Mouse (Mus musculus) CH12.LX (cell line): ENCODE results near the gene Bach2. TPM values are rescaled to one million over a fixed set of nuclear protein-coding genes. Genes with fewer than 3 reads are reported as not detected.

ENCODE experiments used
- DNase-seq: peaks from one replicate; pipeline ENCODE4 v3.0.0-alpha.2; 2013; ENCODE audit errors: extremely low read depth
- H3K27ac ChIP-seq: 2 replicates; pipeline ENCODE4 v1.5.1; 2012; ENCODE audit warnings: low read depth, mild to moderate bottlenecking, control low read depth, moderate library complexity; ENCODE audit not compliant: insufficient read depth
- H3K27me3 ChIP-seq: replicated peaks from 2 replicates; pipeline ENCODE3; 2012; ENCODE audit warnings: inconsistent platforms
- H3K36me3 ChIP-seq, 2 experiments: replicated peaks in 1 of 2; 2 replicates each; pipeline versions ENCODE3 to v1.6.1; 2012; ENCODE audit warnings: inconsistent platforms in 1 of 2, low read length in 1 of 2, mild to moderate bottlenecking in 1 of 2, mixed read lengths in 1 of 2, moderate library complexity in 1 of 2; ENCODE audit not compliant: control insufficient read depth in 1 of 2, insufficient read depth in 1 of 2
- H3K4me1 ChIP-seq, 2 experiments: 2 replicates each; pipeline ENCODE4 v1.6.1; 2012; ENCODE audit warnings: inconsistent platforms in 1 of 2, moderate library complexity in 1 of 2; ENCODE audit not compliant: insufficient read depth in 2 of 2, control insufficient read depth in 1 of 2
- H3K4me2 ChIP-seq: 2 replicates; pipeline ENCODE4 v1.6.1; 2012; ENCODE audit warnings: low read depth, mild to moderate bottlenecking, control low read depth; ENCODE audit not compliant: poor library complexity, insufficient read depth, severe bottlenecking
- H3K4me3 ChIP-seq, 3 experiments: fragments of 150-350 bp in 1 of 3; sonication (generic) in 1 of 3; replicated peaks in 1 of 3; 2 replicates each; pipeline versions ENCODE3 to v1.5.1; 2011 to 2012; ENCODE audit warnings: low read depth in 2 of 3, low read length in 2 of 3, mild to moderate bottlenecking in 2 of 3, moderate library complexity in 2 of 3, control low read depth in 1 of 3, improper control_type of control experiment in 1 of 3, inconsistent platforms in 1 of 3, mixed read lengths in 1 of 3; ENCODE audit not compliant: poor library complexity in 1 of 3
- H3K79me2 ChIP-seq: replicated peaks from 2 replicates; pipeline ENCODE4 v1.6.1; 2012; ENCODE audit warnings: mild to moderate bottlenecking, moderate library complexity; ENCODE audit not compliant: control insufficient read depth, poor library complexity, insufficient read depth, severe bottlenecking; ENCODE audit errors: extremely low read depth
- H3K9ac ChIP-seq: 2 replicates; pipeline ENCODE4 v1.6.1; 2012; ENCODE audit warnings: low read depth, mild to moderate bottlenecking, control low read depth, moderate library complexity; ENCODE audit not compliant: insufficient read depth
- H3K9me3 ChIP-seq: replicated peaks from 2 replicates; pipeline ENCODE3; 2012; ENCODE audit warnings: low read length, inconsistent platforms, mixed read lengths
- CHD2 ChIP-seq: IDR thresholded peaks from 2 replicates; pipeline ENCODE4 v1.6.1; 2011; ENCODE audit warnings: low read length, improper control_type of control experiment
- ELF1 ChIP-seq: IDR thresholded peaks from 2 replicates; pipeline ENCODE4 v1.6.1; 2014; ENCODE audit warnings: low read depth, mild to moderate bottlenecking, inconsistent platforms, low read length, improper control_type of control experiment
- EP300 ChIP-seq: IDR thresholded peaks from 2 replicates; pipeline ENCODE4 v1.6.1; 2011; ENCODE audit warnings: low read length, improper control_type of control experiment
- ETS1 ChIP-seq: conservative IDR thresholded peaks from 2 replicates; pipeline ENCODE4 v1.6.1; 2012; ENCODE audit warnings: low read depth, mild to moderate bottlenecking, inconsistent platforms, low read length, improper control_type of control experiment, moderate library complexity
- HCFC1 ChIP-seq: IDR thresholded peaks from 2 replicates; pipeline ENCODE4 v1.6.1; 2012; ENCODE audit warnings: low read depth, mild to moderate bottlenecking, inconsistent platforms, low read length, improper control_type of control experiment
- JUND ChIP-seq: conservative IDR thresholded peaks from 2 replicates; pipeline ENCODE4 v1.6.1; 2011; ENCODE audit warnings: low read depth, low read length, improper control_type of control experiment
- KAT2A ChIP-seq: IDR thresholded peaks from 2 replicates; pipeline ENCODE4 v1.6.1; 2012; ENCODE audit warnings: low read length, improper control_type of control experiment, inconsistent platforms; ENCODE audit not compliant: insufficient replicate concordance
- MAFK ChIP-seq: IDR thresholded peaks from 2 replicates; pipeline ENCODE4 v1.6.1; 2011; ENCODE audit warnings: low read length, improper control_type of control experiment; ENCODE audit not compliant: insufficient replicate concordance
- MXI1 ChIP-seq: IDR thresholded peaks from 2 replicates; pipeline ENCODE4 v1.6.1; 2011; ENCODE audit warnings: mild to moderate bottlenecking, low read depth, low read length, improper control_type of control experiment
- MYC ChIP-seq: IDR thresholded peaks from 2 replicates; pipeline ENCODE4 v1.6.1; 2011; ENCODE audit warnings: low read depth, mild to moderate bottlenecking, improper control_type of control experiment, low read length
- PAX5 ChIP-seq: IDR thresholded peaks from 2 replicates; pipeline ENCODE4 v1.6.1; 2012; ENCODE audit warnings: low read length, inconsistent platforms, mixed read lengths
- RAD21 ChIP-seq: IDR thresholded peaks from 2 replicates; pipeline ENCODE4 v1.6.1; 2011; ENCODE audit warnings: low read depth, mild to moderate bottlenecking, low read length, improper control_type of control experiment, moderate library complexity
- RCOR1 ChIP-seq: conservative IDR thresholded peaks from 2 replicates; pipeline ENCODE4 v1.6.1; 2012; ENCODE audit warnings: low read depth, mild to moderate bottlenecking, inconsistent platforms, low read length, improper control_type of control experiment
- SIN3A ChIP-seq: IDR thresholded peaks from 2 replicates; pipeline ENCODE4 v1.6.1; 2012; ENCODE audit warnings: low read length, improper control_type of control experiment, inconsistent platforms
- SMC3 ChIP-seq: IDR thresholded peaks from 2 replicates; pipeline ENCODE4 v1.6.1; 2011; ENCODE audit warnings: low read depth, low read length, improper control_type of control experiment
- UBTF ChIP-seq: IDR thresholded peaks from 2 replicates; pipeline ENCODE4 v1.6.1; 2012; ENCODE audit warnings: low read depth, mild to moderate bottlenecking, inconsistent platforms, low read length, improper control_type of control experiment, moderate library complexity
- ZC3H11A ChIP-seq: IDR thresholded peaks from 2 replicates; pipeline ENCODE4 v1.6.1; 2012; ENCODE audit warnings: low read depth, mild to moderate bottlenecking, inconsistent platforms, low read length, improper control_type of control experiment
- ZNF384 ChIP-seq: IDR thresholded peaks from 2 replicates; pipeline ENCODE4 v1.6.1; 2012; ENCODE audit warnings: low read depth, low read length, improper control_type of control experiment, inconsistent platforms
- dilution Hi-C: fragments of 300-500 bp; cut with MboI; formaldehyde crosslinking; loops from 2 replicates; pipeline ENCODE4 v1.14.3; 2020; ENCODE audit warnings: low sequenced_read_pairs; ENCODE audit not compliant: extremely low pct_unique_long_range_greater_than_20kb, extremely low pct_ligation_motif_present
- in situ Hi-C: fragments of 300-500 bp; cut with MboI; formaldehyde crosslinking; loops from 3 replicates; pipeline ENCODE4 v1.14.3; 2019; ENCODE audit warnings: low sequenced_read_pairs, low pct_ligation_motif_present, low pct_unique_long_range_greater_than_20kb, mixed read lengths
- polyA plus RNA-seq: library from polyadenylated mRNA; unstranded; fragments of >175 nt; gene quantifications from 2 replicates; pipeline ENCODE4 v1.2.1, GENCODE M21; 2012; ENCODE audit warnings: low read depth; ENCODE audit not compliant: insufficient read length
- total RNA-seq, 2 experiments: library from RNA; depleted of rRNA; stranded (reverse); fragments of 300-350 nt in 1 of 2; fragments of >200 nt in 1 of 2; gene quantifications; 2 replicates each; pipeline ENCODE4 v1.2.3; 2012 to 2014

Bach2 gene
- total and polyA plus RNA-seq, 3 experiments = 0.11 TPM; not detected in 2

GRCm38 (mm10) chr4:32198031-32198430, 40.6 kb upstream of the Bach2 start:
- Histone ChIP-seq H3K9ac (no peak overlapping the region), H3K27ac (no peak overlapping the region), H3K4me1 (no peaks in the 10 kb centered on the region), H3K27me3 (peaks cover 2% of the 10 kb centered on the region), H3K36me3 (no peaks in the 10 kb centered on the region), H3K9me3 (no peaks in the 10 kb centered on the region), H3K4me3 (no peak overlapping the region), H3K79me2 (no peaks in the 10 kb centered on the region), H3K4me2 (no peak overlapping the region)
- no peak for TF ChIP-seq ETS1
- no peak for TF ChIP-seq JUND
- no peak for TF ChIP-seq MAFK
- TF ChIP-seq RAD21 = no peak
- no peak for TF ChIP-seq ZC3H11A
- TF ChIP-seq KAT2A = no peak
- no peak for TF ChIP-seq PAX5
- no peak for TF ChIP-seq ZNF384
- TF ChIP-seq ELF1 = no peak
- TF ChIP-seq CHD2 = no peak
- dilution Hi-C loops (no loop called here), in situ Hi-C loops (no loop called here)
- DNase-seq = no peak

- in situ Hi-C loops = no loop called here
- H3K27ac ChIP-seq = no peak overlapping the region
- no peak overlapping the region for H3K4me2 ChIP-seq
- H3K9me3 ChIP-seq = no peaks in the 10 kb centered on the region
- no peaks in the 10 kb centered on the region for H3K36me3 ChIP-seq
- dilution Hi-C loops = no loop called here
- H3K9ac ChIP-seq = no peak overlapping the region
- no peaks in the 10 kb centered on the region for H3K79me2 ChIP-seq
- no peak for DNase-seq
- TF ChIP-seq RCOR1 = no peak
- H3K27me3 ChIP-seq = peaks cover 2% of the 10 kb centered on the region
- H3K4me3 ChIP-seq = no peak overlapping the region
- no peaks in the 10 kb centered on the region for H3K4me1 ChIP-seq
Measured at GRCm38 (mm10) chr4:32198589-32198988, 40.0 kb upstream of the Bach2 start.

- Histone ChIP-seq H3K4me2 (no peak overlapping the region), H3K4me3 (no peak overlapping the region), H3K27ac (no peak overlapping the region), H3K79me2 (no peaks in the 10 kb centered on the region), H3K27me3 (peaks cover 2% of the 10 kb centered on the region), H3K4me1 (no peaks in the 10 kb centered on the region), H3K36me3 (no peaks in the 10 kb centered on the region), H3K9me3 (no peaks in the 10 kb centered on the region), H3K9ac (no peak overlapping the region)
- dilution Hi-C loops = no loop called here
- TF ChIP-seq RCOR1 (no peak), MAFK (no peak), MXI1 (no peak), HCFC1 (no peak), JUND (no peak), SMC3 (no peak), SIN3A (no peak), UBTF (no peak), EP300 (no peak), MYC (no peak), RAD21 (no peak)
- no peak for DNase-seq
- in situ Hi-C loops = no loop called here
Measured at GRCm38 (mm10) chr4:32199156-32199555, 39.4 kb upstream of the Bach2 start.
